Mouse (Mus musculus) hindbrain, embryonic 11.5 days (tissue): Measurements from ENCODE around the gene C1qtnf5. TPM values are rescaled to one million over a fixed set of nuclear protein-coding genes. Genes with fewer than 3 reads are reported as not detected.

ENCODE experiments used
- ATAC-seq: fragments of 200-750 bp; cut with Nextera tagmentation; 2 replicates; pipeline ENCODE4 v1.8.0; 2017; ENCODE audit warnings: mild to moderate bottlenecking, moderate TSS enrichment, moderate library complexity; ENCODE audit not compliant: low FRiP score
- DNase-seq: peaks from one replicate; pipeline ENCODE4 v3.0.0-alpha.2; 2015; ENCODE audit warnings: low spot score
- H3K27ac ChIP-seq: fragments of 300-500 bp; sonication (generic); 2 replicates; pipeline ENCODE4 v1.5.1; 2014; ENCODE audit warnings: mild to moderate bottlenecking, low read depth, low read length
- H3K27me3 ChIP-seq: fragments of 300-500 bp; sonication (generic); 2 replicates; pipeline ENCODE4 v1.6.1; 2014; ENCODE audit warnings: mild to moderate bottlenecking, low read length, moderate library complexity, mixed read lengths; ENCODE audit not compliant: control insufficient read depth, insufficient read depth
- H3K36me3 ChIP-seq: fragments of 300-500 bp; sonication (generic); 2 replicates; pipeline ENCODE4 v1.6.1; 2014; ENCODE audit warnings: mild to moderate bottlenecking, low read length, moderate library complexity, mixed read lengths; ENCODE audit not compliant: control insufficient read depth, insufficient read depth
- H3K4me1 ChIP-seq: fragments of 300-500 bp; sonication (generic); replicated peaks from 2 replicates; pipeline ENCODE4 v1.6.1; 2014; ENCODE audit warnings: low read length, mixed read lengths; ENCODE audit not compliant: control insufficient read depth, insufficient read depth
- H3K4me2 ChIP-seq: fragments of 300-500 bp; sonication (generic); replicated peaks from 2 replicates; pipeline ENCODE4 v1.6.1; 2014; ENCODE audit warnings: mild to moderate bottlenecking, low read depth, low read length
- H3K4me3 ChIP-seq: fragments of 300-500 bp; sonication (generic); 2 replicates; pipeline ENCODE4 v1.5.1; 2014; ENCODE audit warnings: low read depth, low read length
- H3K9ac ChIP-seq: fragments of 300-500 bp; sonication (generic); 2 replicates; pipeline ENCODE4 v1.6.1; 2014; ENCODE audit warnings: low read depth, low read length
- H3K9me3 ChIP-seq: fragments of 300-500 bp; sonication (generic); 2 replicates; pipeline ENCODE4 v1.6.1; 2016; ENCODE audit warnings: low read length; ENCODE audit not compliant: control insufficient read depth
- WGBS: fragments of 180-500 bp; shearing (Covaris S2); extraction: QIAGEN DNeasy Blood & Tissue Kit; methylation state at CpG from one replicate; pipeline ENCODE4 v1.1.7; 2014; 5-methylcytosine and 5-hydroxymethylcytosine counted together
- polyA plus RNA-seq: library from polyadenylated mRNA; unstranded; fragments of >200 nt; fragmentation: Nextera tagmentation; extraction: Ambion mirVana; gene quantifications from 2 replicates; pipeline ENCODE4 v1.2.1, GENCODE M21; 2014

The C1qtnf5 gene
- polyA plus RNA-seq, 1 experiment from 2014 or later = 1.2 TPM

GRCm38 (mm10) chr9:44093612-44094503 is 13.2 kb upstream of the C1qtnf5 start:
- no peak overlapping the region for H3K4me3 ChIP-seq
- peak; percentile 68; the same call in 1 of the 2 replicates for ATAC-seq
- H3K4me1 ChIP-seq = 0 out of 2 replicates have a peak, but pooled peaks cover 4% of the 10 kb centered on the region
- no peak overlapping the region for H3K27ac ChIP-seq
- H3K36me3 ChIP-seq = 0 out of 2 replicates have a peak, but pooled peaks cover 2% of the 10 kb centered on the region
- H3K9me3 ChIP-seq = no peaks in the 10 kb centered on the region
- 35% methylated on average over 24 of the region's 24 CpGs for WGBS
- H3K9ac ChIP-seq = no peak overlapping the region
- DNase-seq = peak; percentile 81
- peak overlapping the region; percentile 17; the same call in 1 of the 2 replicates for H3K4me2 ChIP-seq
- H3K27me3 ChIP-seq = no peaks in the 10 kb centered on the region

GRCm38 (mm10) chr9:44094737-44095136 is 12.3 kb upstream of the C1qtnf5 start:
- WGBS = 87% methylated on average over 3 of the region's 3 CpGs
- H3K4me3 ChIP-seq = no peak overlapping the region

GRCm38 (mm10) chr9:44095781-44096180 is 11.3 kb upstream of the C1qtnf5 start:
- Histone ChIP-seq H3K4me2 (no peak overlapping the region), H3K4me3 (no peak overlapping the region), H3K27me3 (no peaks in the 10 kb centered on the region), H3K27ac (no peak overlapping the region), H3K36me3 (0 out of 2 replicates have a peak, but pooled peaks cover 2% of the 10 kb centered on the region), H3K4me1 (0 out of 2 replicates have a peak, but pooled peaks cover 4% of the 10 kb centered on the region), H3K9me3 (no peaks in the 10 kb centered on the region), H3K9ac (no peak overlapping the region)
- 92% methylated on average over 9 of the region's 9 CpGs for WGBS
- ATAC-seq (no peak), DNase-seq (no peak)

More at GRCm38 (mm10) chr9:44094737-44095136, 12.3 kb upstream of the C1qtnf5 start:
- H3K27me3 ChIP-seq = no peaks in the 10 kb centered on the region
- H3K27ac ChIP-seq = no peak overlapping the region
- ATAC-seq (no peak), DNase-seq (no peak)
- H3K4me1 ChIP-seq = 0 out of 2 replicates have a peak, but pooled peaks cover 4% of the 10 kb centered on the region
- no peak overlapping the region for H3K4me2 ChIP-seq
- 0 out of 2 replicates have a peak, but pooled peaks cover 2% of the 10 kb centered on the region for H3K36me3 ChIP-seq
- no peaks in the 10 kb centered on the region for H3K9me3 ChIP-seq
- H3K9ac ChIP-seq = no peak overlapping the region

- no peak overlapping the region; the same call in 1 of the 2 replicates for H3K27ac ChIP-seq
- no peaks in the 10 kb centered on the region for H3K27me3 ChIP-seq
- H3K4me3 ChIP-seq = no peak overlapping the region
- 25% methylated on average over 9 of the region's 9 CpGs for WGBS
- no peak overlapping the region for H3K4me2 ChIP-seq
- 0 out of 2 replicates have a peak, but pooled peaks cover 2% of the 10 kb centered on the region for H3K36me3 ChIP-seq
- H3K9me3 ChIP-seq = no peaks in the 10 kb centered on the region
- 0 out of 2 replicates have a peak, but pooled peaks cover 4% of the 10 kb centered on the region for H3K4me1 ChIP-seq
- no peak overlapping the region for H3K9ac ChIP-seq
- 0 out of 2 replicates have a peak, but pooled peaks have one; percentile 40 for ATAC-seq
- peak; percentile 54 for DNase-seq
Measured at GRCm38 (mm10) chr9:44096536-44096935, 10.5 kb upstream of the C1qtnf5 start.

GRCm38 (mm10) chr9:44101490-44101889 is 5.6 kb upstream of the C1qtnf5 start, which contains the start of gene Mfrp:
Gene Mfrp, plus strand, starts transcription at chr9:44101729.
- ATAC-seq = no peak
- 66% methylated on average over 9 of the region's 9 CpGs for WGBS
- H3K27ac ChIP-seq = no peak within 1 kb of the TSS
- no peaks in the 10 kb centered on the region for H3K27me3 ChIP-seq
- H3K36me3 ChIP-seq = no peaks in the 10 kb centered on the region
- H3K4me1 ChIP-seq = 0 out of 2 replicates have a peak, but pooled peaks cover 2% of the 10 kb centered on the region
- DNase-seq = no peak
- H3K9me3 ChIP-seq = no peaks in the 10 kb centered on the region
- no peak within 1 kb of the TSS for H3K4me2 ChIP-seq
- no peak within 1 kb of the TSS for H3K4me3 ChIP-seq
- H3K9ac ChIP-seq = no peak within 1 kb of the TSS

GRCm38 (mm10) chr9:44104881-44105280 is 2.2 kb upstream of the C1qtnf5 start:
- peaks cover 13% of the 10 kb centered on the region for H3K4me1 ChIP-seq
- H3K36me3 ChIP-seq = no peaks in the 10 kb centered on the region
- H3K9me3 ChIP-seq = no peaks in the 10 kb centered on the region
- no peak overlapping the region for H3K4me2 ChIP-seq
- no peaks in the 10 kb centered on the region for H3K27me3 ChIP-seq
- H3K9ac ChIP-seq = no peak overlapping the region
- no peak overlapping the region for H3K27ac ChIP-seq
- no peak for DNase-seq
- no peak overlapping the region for H3K4me3 ChIP-seq
- 94% methylated on average over 7 of the region's 7 CpGs for WGBS
- ATAC-seq = no peak

GRCm38 (mm10) chr9:44105781-44106180 is 1.3 kb upstream of the C1qtnf5 start:
- Histone ChIP-seq H3K4me2 (no peak overlapping the region), H3K4me3 (no peak overlapping the region), H3K36me3 (no peaks in the 10 kb centered on the region), H3K9ac (no peak overlapping the region), H3K27me3 (no peaks in the 10 kb centered on the region), H3K9me3 (no peaks in the 10 kb centered on the region), H3K4me1 (peaks cover 15% of the 10 kb centered on the region), H3K27ac (no peak overlapping the region)
- 90% methylated on average over 10 of the region's 10 CpGs for WGBS
- DNase-seq (no peak), ATAC-seq (no peak)

- ATAC-seq = no peak
- H3K27me3 ChIP-seq = no peaks in the 10 kb centered on the region
- no peak overlapping the region for H3K4me2 ChIP-seq
- H3K4me3 ChIP-seq = no peak overlapping the region
- WGBS = 94% methylated on average over 7 of the region's 7 CpGs
- no peak overlapping the region for H3K9ac ChIP-seq
- peaks cover 15% of the 10 kb centered on the region for H3K4me1 ChIP-seq
- no peak for DNase-seq
- no peak overlapping the region for H3K27ac ChIP-seq
- no peaks in the 10 kb centered on the region for H3K9me3 ChIP-seq
- no peaks in the 10 kb centered on the region for H3K36me3 ChIP-seq
Measured at GRCm38 (mm10) chr9:44106182-44106581, 863 bp upstream of the C1qtnf5 start.
